Mouse (Mus musculus) small intestine, adult 2 months (tissue): ENCODE data around the gene Cx3cl1. TPM values are rescaled to one million over a fixed set of nuclear protein-coding genes. Genes with fewer than 3 reads are reported as not detected.

ENCODE experiments used
- H3K27ac ChIP-seq: fragments of 200-500 bp; 2 replicates; pipeline ENCODE4 v1.5.1; 2012; ENCODE audit warnings: low read depth, low read length, control low read depth, inconsistent platforms; ENCODE audit not compliant: insufficient read depth
- H3K27me3 ChIP-seq: fragments of 200-500 bp; 2 replicates; pipeline ENCODE4 v1.6.1; 2012; ENCODE audit warnings: mild to moderate bottlenecking, moderate library complexity, low read length, inconsistent platforms; ENCODE audit not compliant: control insufficient read depth, insufficient read depth
- H3K36me3 ChIP-seq: fragments of 200-500 bp; 2 replicates; pipeline ENCODE4 v1.6.1; 2012; ENCODE audit warnings: mild to moderate bottlenecking, low read length, control low read depth, inconsistent platforms; ENCODE audit not compliant: control insufficient read depth, insufficient read depth
- H3K4me1 ChIP-seq: fragments of 200-500 bp; 2 replicates; pipeline ENCODE4 v1.6.1; 2012; ENCODE audit warnings: low read length, inconsistent platforms, mixed read lengths; ENCODE audit not compliant: control insufficient read depth, insufficient read depth, insufficient read length
- H3K4me3 ChIP-seq: fragments of 200-500 bp; 2 replicates; pipeline ENCODE4 v1.5.1; 2012; ENCODE audit warnings: low read depth, mild to moderate bottlenecking, control low read depth, inconsistent platforms, low read length, moderate library complexity
- CTCF ChIP-seq: fragments of 200-500 bp; IDR thresholded peaks from 2 replicates; pipeline ENCODE4 v1.5.1; 2012; ENCODE audit warnings: low read depth, mild to moderate bottlenecking, control low read depth, inconsistent platforms, low read length, moderate library complexity, mixed read lengths; ENCODE audit not compliant: insufficient replicate concordance, insufficient read length; ENCODE audit errors: extremely low read depth
- POLR2A ChIP-seq: fragments of 200-500 bp; IDR thresholded peaks from 2 replicates; pipeline ENCODE4 v1.6.1; 2012; ENCODE audit warnings: low read depth, mild to moderate bottlenecking, control low read depth, inconsistent platforms, low read length, moderate library complexity
- WGBS: fragments of 180-500 bp; shearing (Covaris S2); methylation state at CpG from one replicate; pipeline ENCODE4 v1.1.7; 2018; 5-methylcytosine and 5-hydroxymethylcytosine counted together
- polyA plus RNA-seq: library from polyadenylated mRNA; depleted of rRNA; stranded (reverse); fragments of >200 nt; gene quantifications from 2 replicates; pipeline ENCODE4 v1.2.3, GENCODE M21; 2012

Gene Cx3cl1
- polyA plus RNA-seq, 1 experiment: 160 TPM

- no peak overlapping the region for H3K27ac ChIP-seq
- peak overlapping the region; percentile 71 for H3K4me3 ChIP-seq
- no peak for TF ChIP-seq POLR2A
- TF ChIP-seq CTCF: no peak
- no peaks in the 10 kb centered on the region for H3K36me3 ChIP-seq
- WGBS: 86% methylated on average over 12 of the region's 12 CpGs
- no peaks in the 10 kb centered on the region for H3K27me3 ChIP-seq
- H3K4me1 ChIP-seq: peaks cover 24% of the 10 kb centered on the region
These were observed 1.9 kb downstream of the Cx3cl1 start for GRCm38 (mm10) chr8:94773700-94774171.

- peaks cover 32% of the 10 kb centered on the region for H3K4me1 ChIP-seq
- H3K36me3 ChIP-seq: peaks cover under 1% of the 10 kb centered on the region
- WGBS: 91% methylated on average over 1 of the region's 1 CpGs
- no peak overlapping the region for H3K4me3 ChIP-seq
- H3K27ac ChIP-seq: no peak overlapping the region
- no peaks in the 10 kb centered on the region for H3K27me3 ChIP-seq
- no peak for TF ChIP-seq CTCF
- no peak for TF ChIP-seq POLR2A
These were observed 2.8 kb downstream of the Cx3cl1 start for GRCm38 (mm10) chr8:94774601-94775000.

GRCm38 (mm10) chr8:94776346-94776745 is 4.5 kb downstream of the Cx3cl1 start:
- Histone ChIP-seq H3K4me1 (peaks cover 37% of the 10 kb centered on the region), H3K27me3 (no peaks in the 10 kb centered on the region), H3K36me3 (peaks cover 10% of the 10 kb centered on the region), H3K27ac (no peak overlapping the region), H3K4me3 (no peak overlapping the region)
- TF ChIP-seq CTCF: no peak
- TF ChIP-seq POLR2A: no peak
- 93% methylated on average over 2 of the region's 2 CpGs for WGBS

GRCm38 (mm10) chr8:94778036-94778435 is 6.2 kb downstream of the Cx3cl1 start:
- TF ChIP-seq CTCF (no peak), POLR2A (no peak)
- peak overlapping the region; percentile 79 for H3K27ac ChIP-seq
- 77% methylated on average over 10 of the region's 10 CpGs for WGBS
- H3K36me3 ChIP-seq: peaks cover 10% of the 10 kb centered on the region
- H3K27me3 ChIP-seq: no peaks in the 10 kb centered on the region
- H3K4me1 ChIP-seq: peaks cover 43% of the 10 kb centered on the region
- no peak overlapping the region for H3K4me3 ChIP-seq

GRCm38 (mm10) chr8:94778473-94778872 is 6.7 kb downstream of the Cx3cl1 start:
- peak overlapping the region; percentile 79 for H3K27ac ChIP-seq
- WGBS: 4% methylated on average over 5 of the region's 5 CpGs
- no peaks in the 10 kb centered on the region for H3K27me3 ChIP-seq
- H3K4me3 ChIP-seq: no peak overlapping the region
- H3K36me3 ChIP-seq: peaks cover 10% of the 10 kb centered on the region
- H3K4me1 ChIP-seq: peaks cover 43% of the 10 kb centered on the region
- TF ChIP-seq POLR2A (peak; percentile 22; the same call in 1 of the 2 replicates), CTCF (no peak)

GRCm38 (mm10) chr8:94778895-94779533 is 7.2 kb downstream of the Cx3cl1 start:
- Histone ChIP-seq H3K4me1 (peaks cover 45% of the 10 kb centered on the region), H3K27me3 (no peaks in the 10 kb centered on the region), H3K36me3 (peaks cover 10% of the 10 kb centered on the region), H3K27ac (peak overlapping the region; percentile 79), H3K4me3 (no peak overlapping the region)
- 45% methylated on average over 10 of the region's 10 CpGs for WGBS
- TF ChIP-seq POLR2A (no peak), CTCF (no peak)

- TF ChIP-seq POLR2A (no peak), CTCF (no peak)
- H3K4me1 ChIP-seq: peaks cover 52% of the 10 kb centered on the region
- no peak overlapping the region for H3K27ac ChIP-seq
- peaks cover 10% of the 10 kb centered on the region for H3K36me3 ChIP-seq
- H3K4me3 ChIP-seq: no peak overlapping the region
- WGBS: 90% methylated on average over 16 of the region's 16 CpGs
- no peaks in the 10 kb centered on the region for H3K27me3 ChIP-seq
These were observed 7.9 kb downstream of the Cx3cl1 start for GRCm38 (mm10) chr8:94779534-94780294.
